Mouse (Mus musculus) CH12.LX (cell line): ENCODE data around the gene Eif2b4.

Source experiments
- CTCF ChIP-seq, 2 experiments: IDR thresholded peaks in 1 of 2; conservative IDR thresholded peaks in 1 of 2; 2 replicates each; pipeline ENCODE4 v1.5.1; 2011 to 2012; ENCODE audit warnings: low read depth in 2 of 2, low read length in 2 of 2, improper control_type of control experiment in 1 of 2, inconsistent platforms in 1 of 2, mild to moderate bottlenecking in 1 of 2, moderate library complexity in 1 of 2
- E2F4 ChIP-seq: IDR thresholded peaks from 2 replicates; pipeline ENCODE4 v1.6.1; 2011; ENCODE audit warnings: low read depth, low read length, improper control_type of control experiment; ENCODE audit not compliant: insufficient replicate concordance
- EP300 ChIP-seq: IDR thresholded peaks from 2 replicates; pipeline ENCODE4 v1.6.1; 2011; ENCODE audit warnings: low read length, improper control_type of control experiment
- KAT2A ChIP-seq: IDR thresholded peaks from 2 replicates; pipeline ENCODE4 v1.6.1; 2012; ENCODE audit warnings: low read length, improper control_type of control experiment, inconsistent platforms; ENCODE audit not compliant: insufficient replicate concordance
- MAX ChIP-seq: IDR thresholded peaks from 2 replicates; pipeline ENCODE4 v1.6.1; 2011; ENCODE audit warnings: low read length, improper control_type of control experiment
- TCF12 ChIP-seq: IDR thresholded peaks from 2 replicates; pipeline ENCODE4 v1.6.1; 2014; ENCODE audit warnings: low read depth, mild to moderate bottlenecking, inconsistent platforms, low read length, improper control_type of control experiment

DNA sequence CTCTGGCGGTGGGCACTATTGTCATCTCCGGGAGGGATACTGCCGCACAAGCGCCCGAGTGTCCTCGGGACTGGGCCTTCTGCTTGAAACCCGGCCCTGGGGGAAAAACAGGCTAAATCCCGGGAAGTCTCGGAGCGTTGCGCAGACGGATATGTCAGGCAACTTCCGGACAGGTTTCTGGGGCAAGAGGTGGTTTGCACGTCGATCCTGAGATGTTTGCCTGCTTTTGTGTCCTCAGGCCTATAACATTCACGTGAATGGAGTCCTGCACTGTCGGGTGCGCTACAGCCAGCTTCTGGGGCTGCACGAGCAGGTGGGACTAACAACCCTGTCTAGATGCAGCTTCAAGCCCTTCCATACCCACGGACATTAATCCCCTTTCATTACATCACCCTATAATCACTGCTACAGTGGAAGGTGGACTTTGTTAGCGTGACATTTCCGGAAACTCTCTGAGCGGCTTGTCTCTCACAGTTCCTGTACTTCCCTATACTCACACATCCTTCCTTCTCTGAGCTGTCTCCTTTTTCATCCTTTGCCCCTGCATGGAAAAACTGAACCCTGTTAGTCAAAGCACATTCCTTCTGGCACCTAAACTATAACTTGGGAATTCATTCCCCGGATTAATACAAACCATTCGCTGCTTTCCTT lies 526 bp upstream of the Eif2b4 start:
- no peak for TF ChIP-seq EP300
- TF ChIP-seq E2F4 = no peak
- no peak for TF ChIP-seq KAT2A
- TF ChIP-seq TCF12 = no peak
- TF ChIP-seq CTCF (conservative IDR thresholded peaks at IDR 0.05 in 1 of 2, IDR thresholded peaks at IDR 0.05 in 1 of 2; ENCODE audit: low read depth in 2 of 2, low read length in 2 of 2) = no peak
- TF ChIP-seq MAX = no peak
